Mouse (Mus musculus) kidney, embryonic 16.5 days (tissue): ENCODE measurements around the gene Mfsd11. TPM values are rescaled to one million over a fixed set of nuclear protein-coding genes. Genes with fewer than 3 reads are reported as not detected.
A peak's percentile ranks its signal among the peaks of the same experiment; 100 is the strongest.

ENCODE experiments used
- ATAC-seq: fragments of 200-750 bp; cut with Nextera tagmentation; 2 replicates; pipeline ENCODE4 v1.8.0; 2017; ENCODE audit warnings: moderate TSS enrichment; ENCODE audit not compliant: low FRiP score, low TSS enrichment
- H3K27ac ChIP-seq: fragments of 300-500 bp; sonication (generic); 2 replicates; pipeline ENCODE4 v1.5.1; 2014; ENCODE audit warnings: low read length
- H3K27me3 ChIP-seq: fragments of 300-500 bp; sonication (generic); 2 replicates; pipeline ENCODE4 v1.6.1; 2014; ENCODE audit warnings: low read length, control low read depth, mixed read lengths; ENCODE audit not compliant: insufficient read depth
- H3K36me3 ChIP-seq: fragments of 300-500 bp; sonication (generic); 2 replicates; pipeline ENCODE4 v1.6.1; 2014; ENCODE audit warnings: low read length, control low read depth, mixed read lengths; ENCODE audit not compliant: insufficient read depth
- H3K4me1 ChIP-seq: fragments of 300-500 bp; sonication (generic); 2 replicates; pipeline ENCODE4 v1.6.1; 2014; ENCODE audit warnings: low read length, control low read depth, mixed read lengths; ENCODE audit not compliant: insufficient read depth
- H3K4me2 ChIP-seq: fragments of 300-500 bp; sonication (generic); replicated peaks from 2 replicates; pipeline ENCODE4 v1.6.1; 2014; ENCODE audit warnings: low read depth, low read length
- H3K4me3 ChIP-seq: fragments of 300-500 bp; sonication (generic); 2 replicates; pipeline ENCODE4 v1.5.1; 2014; ENCODE audit warnings: mild to moderate bottlenecking, low read length
- H3K9ac ChIP-seq: fragments of 300-500 bp; sonication (generic); replicated peaks from 2 replicates; pipeline ENCODE4 v1.6.1; 2014; ENCODE audit warnings: low read length
- H3K9me3 ChIP-seq: fragments of 300-500 bp; sonication (generic); 2 replicates; pipeline ENCODE4 v1.6.1; 2016; ENCODE audit warnings: low read length, control low read depth
- WGBS: fragments of 180-500 bp; shearing (Covaris S2); extraction: QIAGEN DNeasy Blood & Tissue Kit; methylation state at CpG from one replicate; pipeline ENCODE4 v1.1.7; 2014; 5-methylcytosine and 5-hydroxymethylcytosine counted together
- polyA plus RNA-seq: library from polyadenylated mRNA; unstranded; fragments of >200 nt; fragmentation: Nextera tagmentation; extraction: Ambion mirVana; gene quantifications from 2 replicates; pipeline ENCODE4 v1.2.1, GENCODE M21; 2015

Gene Mfsd11
- polyA plus RNA-seq, 1 experiment from 2014 or later = 38.8 TPM

DNA sequence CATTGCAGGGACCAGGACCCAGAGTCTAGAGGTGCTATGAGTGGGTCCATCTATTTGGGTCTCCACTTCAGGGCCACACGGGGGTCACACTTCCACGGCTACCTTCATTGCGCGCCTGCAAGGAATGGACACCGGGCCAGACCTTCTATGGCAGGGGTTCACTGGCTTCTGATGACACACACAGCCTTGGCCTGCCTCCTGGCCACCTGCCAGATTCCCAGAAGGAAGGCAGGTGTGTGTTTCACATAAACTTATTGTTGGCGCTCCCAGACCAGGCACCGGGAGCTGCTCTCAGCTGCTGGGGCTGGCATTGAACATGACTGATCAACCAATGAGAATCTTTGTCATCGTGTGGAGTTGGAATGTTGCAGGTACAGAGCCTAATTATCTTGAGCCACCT, 26.2 kb downstream of the Mfsd11 start:
- Histone ChIP-seq H3K27ac (no peak overlapping the region), H3K9ac (no peak overlapping the region), H3K9me3 (no peaks in the 10 kb centered on the region), H3K4me3 (no peak overlapping the region), H3K27me3 (no peaks in the 10 kb centered on the region), H3K4me2 (no peak overlapping the region), H3K4me1 (no peaks in the 10 kb centered on the region), H3K36me3 (peaks cover 13% of the 10 kb centered on the region)
- 82% methylated on average over 8 of the region's 8 CpGs for WGBS
- peak; percentile 19; the same call in 1 of the 2 replicates for ATAC-seq

DNA sequence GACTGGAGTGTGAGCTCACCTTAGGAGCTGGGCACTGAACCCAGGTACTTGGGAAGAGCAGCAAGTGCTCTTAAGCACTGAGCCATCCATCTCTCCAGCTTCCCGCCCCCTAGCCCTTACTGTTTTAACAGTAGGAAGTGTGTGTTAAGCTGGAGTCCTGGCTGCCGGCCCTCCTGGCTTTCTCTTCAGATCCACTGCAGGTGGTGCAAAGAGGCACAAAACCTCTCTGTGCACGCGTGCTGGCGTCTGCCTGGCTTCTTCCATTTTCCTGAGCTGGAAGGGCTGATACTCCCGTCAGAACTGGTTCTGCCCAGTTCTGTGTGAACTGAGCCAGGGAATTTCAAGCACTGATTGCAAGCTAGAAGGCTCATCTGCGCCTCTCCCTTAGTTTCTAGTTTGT, 28.6 kb downstream of the Mfsd11 start:
- H3K9me3 ChIP-seq = no peaks in the 10 kb centered on the region
- no peaks in the 10 kb centered on the region for H3K27me3 ChIP-seq
- H3K36me3 ChIP-seq = no peaks in the 10 kb centered on the region
- H3K27ac ChIP-seq = no peak overlapping the region
- H3K9ac ChIP-seq = no peak overlapping the region
- WGBS = 65% methylated on average over 7 of the region's 7 CpGs
- no peak overlapping the region for H3K4me3 ChIP-seq
- no peak for ATAC-seq
- H3K4me1 ChIP-seq = peaks cover 6% of the 10 kb centered on the region
- H3K4me2 ChIP-seq = no peak overlapping the region

- WGBS = 68% methylated on average over 5 of the region's 5 CpGs
- no peaks in the 10 kb centered on the region for H3K27me3 ChIP-seq
- no peak overlapping the region for H3K9ac ChIP-seq
- no peaks in the 10 kb centered on the region for H3K36me3 ChIP-seq
- no peak overlapping the region for H3K27ac ChIP-seq
- H3K4me2 ChIP-seq = no peak overlapping the region
- H3K4me1 ChIP-seq = peaks cover 8% of the 10 kb centered on the region
- H3K4me3 ChIP-seq = no peak overlapping the region
- H3K9me3 ChIP-seq = no peaks in the 10 kb centered on the region
- ATAC-seq = no peak
Observed at GRCm38 (mm10) chr11:116881440-116881839, 29.2 kb downstream of the Mfsd11 start.

GRCm38 (mm10) chr11:116882446-116882845, 30.2 kb downstream of the Mfsd11 start:
- H3K4me1 ChIP-seq = peaks cover 8% of the 10 kb centered on the region
- no peak for ATAC-seq
- no peaks in the 10 kb centered on the region for H3K27me3 ChIP-seq
- H3K27ac ChIP-seq = no peak overlapping the region
- H3K9ac ChIP-seq = no peak overlapping the region
- H3K4me3 ChIP-seq = no peak overlapping the region
- no peaks in the 10 kb centered on the region for H3K36me3 ChIP-seq
- no peaks in the 10 kb centered on the region for H3K9me3 ChIP-seq
- 81% methylated on average over 10 of the region's 10 CpGs for WGBS
- no peak overlapping the region for H3K4me2 ChIP-seq

GRCm38 (mm10) chr11:116884061-116884460, 31.8 kb downstream of the Mfsd11 start:
- ATAC-seq = no peak
- WGBS = 91% methylated on average over 6 of the region's 6 CpGs

GRCm38 (mm10) chr11:116885275-116886151, 33.3 kb downstream of the Mfsd11 start:
- no peaks in the 10 kb centered on the region for H3K36me3 ChIP-seq
- WGBS = 2% methylated on average over 26 of the region's 28 CpGs
- H3K27me3 ChIP-seq = no peaks in the 10 kb centered on the region
- no peaks in the 10 kb centered on the region for H3K9me3 ChIP-seq
- H3K4me1 ChIP-seq = peaks cover 8% of the 10 kb centered on the region
- H3K9ac ChIP-seq = peak overlapping the region; percentile 32
- peak overlapping the region; percentile 36 for H3K4me3 ChIP-seq
- ATAC-seq = peak; percentile 74
- H3K27ac ChIP-seq = no peak overlapping the region
- H3K4me2 ChIP-seq = peak overlapping the region; percentile 56

More at GRCm38 (mm10) chr11:116884061-116884460, 31.8 kb downstream of the Mfsd11 start:
- Histone ChIP-seq H3K27ac (no peak overlapping the region), H3K4me2 (no peak overlapping the region), H3K4me3 (no peak overlapping the region), H3K9me3 (no peaks in the 10 kb centered on the region), H3K4me1 (peaks cover 8% of the 10 kb centered on the region), H3K36me3 (no peaks in the 10 kb centered on the region), H3K9ac (no peak overlapping the region), H3K27me3 (no peaks in the 10 kb centered on the region)

- Histone ChIP-seq H3K9me3 (no peaks in the 10 kb centered on the region), H3K4me2 (no peak overlapping the region), H3K36me3 (no peaks in the 10 kb centered on the region), H3K4me1 (peaks cover 8% of the 10 kb centered on the region), H3K27me3 (no peaks in the 10 kb centered on the region), H3K4me3 (no peak overlapping the region), H3K27ac (no peak overlapping the region), H3K9ac (no peak overlapping the region)
- WGBS = 72% methylated on average over 5 of the region's 5 CpGs
- ATAC-seq = no peak
Observed at GRCm38 (mm10) chr11:116887136-116887535, 34.9 kb downstream of the Mfsd11 start.

- Histone ChIP-seq H3K9ac (no peak overlapping the region), H3K27ac (no peak overlapping the region), H3K9me3 (no peaks in the 10 kb centered on the region), H3K4me2 (no peak overlapping the region), H3K4me1 (peaks cover 4% of the 10 kb centered on the region; the same call in 1 of the 2 replicates), H3K4me3 (no peak overlapping the region), H3K27me3 (0 out of 2 replicates have a peak, but pooled peaks cover 2% of the 10 kb centered on the region), H3K36me3 (no peaks in the 10 kb centered on the region)
- 45% methylated on average over 19 of the region's 19 CpGs for WGBS
- ATAC-seq = 0 out of 2 replicates have a peak, but pooled peaks have one; percentile 15
Observed at GRCm38 (mm10) chr11:116893532-116894442, 41.5 kb downstream of the Mfsd11 start.

GRCm38 (mm10) chr11:116895402-116895801, 43.2 kb downstream of the Mfsd11 start:
- H3K4me1 ChIP-seq = peaks cover 4% of the 10 kb centered on the region; the same call in 1 of the 2 replicates
- no peak overlapping the region for H3K27ac ChIP-seq
- no peak overlapping the region for H3K9ac ChIP-seq
- no peak overlapping the region for H3K4me2 ChIP-seq
- H3K9me3 ChIP-seq = no peaks in the 10 kb centered on the region
- H3K27me3 ChIP-seq = 0 out of 2 replicates have a peak, but pooled peaks cover 2% of the 10 kb centered on the region
- H3K36me3 ChIP-seq = no peaks in the 10 kb centered on the region
- 83% methylated on average over 3 of the region's 3 CpGs for WGBS
- no peak overlapping the region for H3K4me3 ChIP-seq
- ATAC-seq = no peak
